Mouse (Mus musculus) forelimb bud, embryonic 11.5 days (tissue): ENCODE measurements around the gene Rap2a.

Experiments
- DNase-seq: peaks from one replicate; pipeline ENCODE4 v3.0.0-alpha.2; 2012; ENCODE audit warnings: low read depth, low spot score

Gene Rap2a

DNA sequence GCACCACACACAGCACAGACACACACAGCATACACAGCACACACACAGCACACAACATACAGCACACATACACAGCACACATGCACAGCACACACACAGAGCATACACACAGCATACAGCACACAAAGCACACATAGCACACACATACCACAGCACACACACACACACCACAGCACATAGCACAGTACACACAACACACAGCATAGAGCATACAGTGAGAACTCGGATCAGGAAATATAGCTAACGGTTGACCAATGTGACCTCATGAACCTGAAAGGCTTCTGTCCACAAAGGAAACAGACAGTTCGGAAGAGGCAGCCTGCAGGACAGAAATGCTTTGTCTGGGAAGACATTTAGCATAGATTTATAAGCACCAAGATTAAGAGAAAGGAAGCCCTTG, 61.4 kb downstream of the Rap2a start:
- no peak for DNase-seq

DNA sequence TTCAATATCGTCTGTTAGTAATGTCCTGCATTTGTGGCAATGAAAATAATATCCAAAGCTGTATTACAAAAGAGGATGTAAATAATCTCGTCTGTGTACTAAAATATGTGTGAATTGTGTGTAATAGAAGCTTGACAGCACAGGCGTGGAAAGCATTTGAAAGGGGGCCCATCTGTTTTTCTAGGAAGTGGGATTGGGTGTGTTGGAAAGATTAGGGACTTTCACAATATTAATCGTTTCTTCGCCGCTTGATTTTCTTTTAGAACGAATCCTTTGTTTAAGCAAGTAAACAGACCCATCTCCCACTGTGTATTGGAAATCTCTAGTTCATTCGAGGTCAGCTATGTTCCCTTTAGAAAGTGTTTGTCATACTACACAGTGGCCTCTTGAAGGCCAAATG, 64.2 kb downstream of the Rap2a start:
- no peak for DNase-seq

DNA sequence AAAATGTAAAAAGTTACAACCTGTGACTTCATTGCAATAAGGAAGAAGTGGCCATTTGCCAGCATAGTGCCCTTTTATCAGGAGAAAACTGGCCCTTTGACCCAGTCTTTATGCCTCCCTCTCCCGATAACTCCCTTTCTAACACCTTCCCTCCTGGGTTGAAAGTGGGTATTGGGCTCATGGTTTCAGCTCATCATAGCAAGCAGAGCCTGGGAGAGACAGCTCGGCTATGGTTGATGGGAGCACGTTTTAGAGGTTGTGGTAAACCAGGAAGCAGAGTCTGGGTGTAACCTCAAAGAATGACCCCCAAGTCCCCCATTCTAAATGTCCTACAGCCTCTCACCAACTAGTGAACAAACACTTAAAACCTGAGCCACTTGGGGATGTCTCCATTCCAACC, 64.7 kb downstream of the Rap2a start:
- no peak for DNase-seq

DNA sequence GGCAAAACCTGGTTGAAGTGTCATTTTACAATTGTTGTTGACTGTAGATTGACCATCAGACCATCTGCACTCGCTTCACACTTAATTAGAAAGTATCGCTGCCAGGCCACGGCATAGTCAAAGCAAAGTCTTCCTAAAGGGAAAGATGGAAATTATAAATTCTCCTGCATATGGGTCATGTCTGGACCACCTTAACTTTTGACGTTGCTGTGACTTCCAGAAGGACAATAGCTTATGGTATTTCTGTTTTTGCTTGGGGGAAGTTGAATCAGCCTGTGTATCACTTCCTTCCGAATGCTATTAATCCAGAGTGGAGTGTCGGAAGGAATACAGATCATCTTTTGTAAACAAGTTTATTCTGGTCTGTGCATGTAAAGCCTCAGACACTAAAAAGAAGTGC, 65.6 kb downstream of the Rap2a start:
- DNase-seq = no peak

DNA sequence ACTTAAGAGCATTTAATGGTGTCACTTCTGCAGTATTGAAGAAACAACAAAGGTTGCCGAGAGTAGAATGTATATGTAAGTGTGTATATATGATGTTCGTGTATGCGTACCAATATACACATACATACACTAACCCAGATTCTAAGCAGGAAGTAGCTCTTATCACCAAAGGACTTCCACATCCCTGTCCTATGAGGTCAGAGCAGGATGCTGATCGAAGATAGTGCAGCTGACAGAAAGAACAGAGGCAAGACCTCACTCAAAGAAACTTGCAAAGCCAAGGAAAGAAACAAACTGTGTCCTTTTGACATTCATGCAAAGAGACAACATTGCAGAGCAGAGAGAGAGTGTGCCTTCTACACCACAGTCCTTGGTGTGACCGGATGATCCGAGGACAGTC, 66.3 kb downstream of the Rap2a start:
- no peak for DNase-seq

DNA sequence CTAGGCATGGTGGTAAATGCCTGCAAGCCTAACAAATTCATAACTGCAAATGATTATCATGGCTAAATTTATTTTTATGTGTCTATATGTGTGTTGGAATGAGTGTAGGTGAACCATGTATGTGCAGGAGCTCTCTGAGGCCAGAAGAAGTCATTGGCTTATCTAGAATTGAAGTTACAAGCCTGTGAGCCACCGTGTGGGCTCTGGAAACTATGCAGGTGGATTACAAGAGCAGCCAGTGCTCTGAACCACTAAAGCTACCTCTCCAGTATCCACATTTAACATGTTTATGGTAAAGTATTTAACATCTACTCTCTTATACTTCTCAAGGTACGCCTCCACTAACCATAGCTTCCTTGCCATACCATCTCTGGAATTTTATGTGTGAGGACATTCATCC, 66.7 kb downstream of the Rap2a start:
- DNase-seq = no peak
